Mouse (Mus musculus) hindbrain, embryonic 14.5 days (tissue): ENCODE measurements around the gene Prr14l. TPM values are rescaled to one million over a fixed set of nuclear protein-coding genes. Genes with fewer than 3 reads are reported as not detected.
"Not testable (repeated sequence)": the region's sequence is repeated elsewhere in the genome, so short reads cannot be mapped to it uniquely, and the experiment has no call there.

Source experiments
- ATAC-seq: fragments of 200-750 bp; cut with Nextera tagmentation; 2 replicates; pipeline ENCODE4 v1.8.0; 2017; ENCODE audit warnings: moderate number of reproducible peaks, mild to moderate bottlenecking, moderate TSS enrichment, moderate library complexity; ENCODE audit not compliant: low FRiP score
- DNase-seq: peaks from one replicate; pipeline ENCODE4 v3.0.0-alpha.2; 2015; ENCODE audit warnings: low spot score
- H3K27ac ChIP-seq: fragments of 300-500 bp; sonication (generic); 2 replicates; pipeline ENCODE4 v1.5.1; 2014; ENCODE audit warnings: mild to moderate bottlenecking, moderate library complexity
- H3K27me3 ChIP-seq: fragments of 300-500 bp; sonication (generic); 2 replicates; pipeline ENCODE4 v1.6.1; 2014; ENCODE audit warnings: mild to moderate bottlenecking, low read length, mixed read lengths; ENCODE audit not compliant: control insufficient read depth, insufficient read depth
- H3K36me3 ChIP-seq: fragments of 300-500 bp; sonication (generic); replicated peaks from 2 replicates; pipeline ENCODE4 v1.6.1; 2014; ENCODE audit not compliant: control insufficient read depth, insufficient read depth
- H3K4me1 ChIP-seq: fragments of 300-500 bp; sonication (generic); replicated peaks from 2 replicates; pipeline ENCODE4 v1.6.1; 2014; ENCODE audit warnings: antibody characterized with exemption, low read length, mixed read lengths; ENCODE audit not compliant: control insufficient read depth, insufficient read depth
- H3K4me2 ChIP-seq: fragments of 300-500 bp; sonication (generic); replicated peaks from 2 replicates; pipeline ENCODE4 v1.6.1; 2014; ENCODE audit warnings: mild to moderate bottlenecking, moderate library complexity
- H3K4me3 ChIP-seq: fragments of 300-500 bp; sonication (generic); replicated peaks from 2 replicates; pipeline ENCODE4 v1.5.1; 2014; ENCODE audit warnings: mild to moderate bottlenecking, low read length
- H3K9ac ChIP-seq: fragments of 300-500 bp; sonication (generic); 2 replicates; pipeline ENCODE4 v1.6.1; 2014
- H3K9me3 ChIP-seq: fragments of 300-500 bp; sonication (generic); 2 replicates; pipeline ENCODE4 v1.6.1; 2016; ENCODE audit warnings: low read length; ENCODE audit not compliant: control insufficient read depth
- WGBS: fragments of 180-500 bp; shearing (Covaris S2); extraction: QIAGEN DNeasy Blood & Tissue Kit; methylation state at CpG from one replicate; pipeline ENCODE4 v1.1.7; 2014; 5-methylcytosine and 5-hydroxymethylcytosine counted together
- polyA plus RNA-seq: library from polyadenylated mRNA; unstranded; fragments of >200 nt; fragmentation: Nextera tagmentation; extraction: Ambion mirVana; gene quantifications from 2 replicates; pipeline ENCODE4 v1.2.1, GENCODE M21; 2014

Prr14l gene
- polyA plus RNA-seq, 1 experiment from 2014 or later, result 14.9 TPM

- no peak for ATAC-seq
- WGBS, result 98% methylated on average over 4 of the region's 4 CpGs
- peaks cover 52% of the 10 kb centered on the region for H3K36me3 ChIP-seq
These were observed 86.3 kb downstream of the Prr14l start for GRCm38 (mm10) chr5:32767636-32768373.

GRCm38 (mm10) chr5:32767004-32767403 lies 87.1 kb downstream of the Prr14l start:
- H3K4me2 ChIP-seq, result no peak overlapping the region
- no peak for ATAC-seq
- WGBS, result 90% methylated on average over 3 of the region's 3 CpGs
- H3K27me3 ChIP-seq, result no peaks in the 10 kb centered on the region
- no peak for DNase-seq
- H3K27ac ChIP-seq, result no peak overlapping the region
- peaks cover 48% of the 10 kb centered on the region for H3K36me3 ChIP-seq
- H3K4me3 ChIP-seq, result no peak overlapping the region
- H3K9me3 ChIP-seq, result no peaks in the 10 kb centered on the region
- no peak overlapping the region for H3K9ac ChIP-seq
- H3K4me1 ChIP-seq, result no peaks in the 10 kb centered on the region

More at GRCm38 (mm10) chr5:32767636-32768373, 86.3 kb downstream of the Prr14l start:
- Histone ChIP-seq H3K9me3 (no peaks in the 10 kb centered on the region), H3K9ac (no peak overlapping the region), H3K4me2 (no peak overlapping the region), H3K27ac (no peak overlapping the region), H3K4me1 (no peaks in the 10 kb centered on the region), H3K27me3 (no peaks in the 10 kb centered on the region), H3K4me3 (no peak overlapping the region)
- DNase-seq, result no peak

GRCm38 (mm10) chr5:32761566-32762140 lies 92.4 kb downstream of the Prr14l start:
- Histone ChIP-seq H3K4me3 (no peak overlapping the region), H3K27me3 (no peaks in the 10 kb centered on the region), H3K4me1 (no peaks in the 10 kb centered on the region), H3K4me2 (no peak overlapping the region), H3K9ac (no peak overlapping the region), H3K36me3 (peaks cover 35% of the 10 kb centered on the region), H3K9me3 (no peaks in the 10 kb centered on the region), H3K27ac (no peak overlapping the region)
- ATAC-seq, result no peak
- no peak for DNase-seq
- WGBS, result 92% methylated on average over 5 of the region's 5 CpGs

- WGBS, result 92% methylated on average over 3 of the region's 3 CpGs
- Histone ChIP-seq H3K27ac (no peak overlapping the region), H3K9me3 (no peaks in the 10 kb centered on the region), H3K27me3 (no peaks in the 10 kb centered on the region), H3K4me2 (no peak overlapping the region), H3K4me3 (no peak overlapping the region), H3K36me3 (peaks cover 35% of the 10 kb centered on the region), H3K9ac (no peak overlapping the region), H3K4me1 (no peaks in the 10 kb centered on the region)
- no peak for ATAC-seq
- no peak for DNase-seq
These were observed 93.3 kb downstream of the Prr14l start for GRCm38 (mm10) chr5:32760787-32761186.

GRCm38 (mm10) chr5:32760352-32760751 lies 93.7 kb downstream of the Prr14l start:
- not testable (repeated sequence) for ATAC-seq, H3K4me2 ChIP-seq, H3K27ac ChIP-seq, H3K4me1 ChIP-seq, H3K9me3 ChIP-seq, DNase-seq, H3K27me3 ChIP-seq, H3K4me3 ChIP-seq, H3K9ac ChIP-seq
- 97% methylated on average over 17 of the region's 18 CpGs for WGBS
- peaks cover 35% of the 10 kb centered on the region for H3K36me3 ChIP-seq

GRCm38 (mm10) chr5:32759662-32760061 lies 94.4 kb downstream of the Prr14l start:
- WGBS, result 86% methylated on average over 2 of the region's 2 CpGs
- Histone ChIP-seq H3K9me3 (no peaks in the 10 kb centered on the region), H3K4me2 (no peak overlapping the region), H3K36me3 (peaks cover 34% of the 10 kb centered on the region), H3K27ac (no peak overlapping the region), H3K4me1 (no peaks in the 10 kb centered on the region), H3K4me3 (no peak overlapping the region), H3K9ac (no peak overlapping the region), H3K27me3 (no peaks in the 10 kb centered on the region)
- DNase-seq, result no peak
- no peak for ATAC-seq

- no peak overlapping the region for H3K27ac ChIP-seq
- H3K4me2 ChIP-seq, result no peak overlapping the region
- H3K4me1 ChIP-seq, result no peaks in the 10 kb centered on the region
- no peaks in the 10 kb centered on the region for H3K9me3 ChIP-seq
- DNase-seq (no peak), ATAC-seq (no peak)
- 97% methylated on average over 8 of the region's 8 CpGs for WGBS
- H3K27me3 ChIP-seq, result no peaks in the 10 kb centered on the region
- H3K9ac ChIP-seq, result no peak overlapping the region
- 0 out of 2 replicates have a peak, but pooled peaks cover 8% of the 10 kb centered on the region for H3K36me3 ChIP-seq
- no peak overlapping the region for H3K4me3 ChIP-seq
These were observed 97.9 kb downstream of the Prr14l start for GRCm38 (mm10) chr5:32756141-32756540.

- no peaks in the 10 kb centered on the region for H3K9me3 ChIP-seq
- H3K4me1 ChIP-seq, result no peaks in the 10 kb centered on the region
- H3K27me3 ChIP-seq, result no peaks in the 10 kb centered on the region
- 42% methylated on average over 2 of the region's 2 CpGs for WGBS
- ATAC-seq (no peak), DNase-seq (no peak)
- no peak overlapping the region for H3K4me3 ChIP-seq
- no peak overlapping the region for H3K27ac ChIP-seq
- no peak overlapping the region for H3K4me2 ChIP-seq
- H3K36me3 ChIP-seq, result no peaks in the 10 kb centered on the region
- no peak overlapping the region for H3K9ac ChIP-seq
These were observed 102.3 kb downstream of the Prr14l start for GRCm38 (mm10) chr5:32751736-32752135.

GRCm38 (mm10) chr5:32748936-32749335 lies 105.1 kb downstream of the Prr14l start:
- Histone ChIP-seq H3K4me3 (no peak overlapping the region), H3K4me2 (no peak overlapping the region), H3K27me3 (no peaks in the 10 kb centered on the region), H3K27ac (no peak overlapping the region), H3K9me3 (no peaks in the 10 kb centered on the region), H3K4me1 (no peaks in the 10 kb centered on the region), H3K36me3 (no peaks in the 10 kb centered on the region), H3K9ac (no peak overlapping the region)
- 89% methylated on average over 6 of the region's 6 CpGs for WGBS
- no peak for ATAC-seq
- no peak for DNase-seq
